Mouse (Mus musculus) lung, adult 18-20 months (tissue): ENCODE results near the gene N4bp3.
"Not testable (repeated sequence)": the region's sequence is repeated elsewhere in the genome, so short reads cannot be mapped to it uniquely, and the experiment has no call there.

Experiments used
- DNase-seq, 2 experiments: peaks; one replicate each; pipeline ENCODE4 v3.0.0; 2022; ENCODE audit warnings: mixed read lengths in 2 of 2

The N4bp3 gene

GRCm38 (mm10) chr11:51650691-51651515, at the start of gene N4bp3, which contains the start of gene D930048N14Rik:
TSS of gene N4bp3 (minus strand) at chr11:51650842.
TSS of gene D930048N14Rik (plus strand) at chr11:51650954.
- peak; percentile 82 to 86 for DNase-seq

- DNase-seq: no peak
Measured at GRCm38 (mm10) chr11:51694984-51695383, 44.3 kb upstream of the N4bp3 start.

GRCm38 (mm10) chr11:51690597-51690996, 40.0 kb upstream of the N4bp3 start:
- DNase-seq: not testable (repeated sequence)

- DNase-seq: no peak
Measured at GRCm38 (mm10) chr11:51689343-51689742, 38.7 kb upstream of the N4bp3 start.

GRCm38 (mm10) chr11:51688330-51689328, 38.0 kb upstream of the N4bp3 start, which contains the start of gene 0610009B22Rik:
TSS of gene 0610009B22Rik (minus strand) at chr11:51688874.
- peak; percentile 100 for DNase-seq

GRCm38 (mm10) chr11:51681976-51682374, 31.3 kb upstream of the N4bp3 start:
- DNase-seq: no peak

GRCm38 (mm10) chr11:51681324-51681975, 30.8 kb upstream of the N4bp3 start:
- peak; percentile 88 to 90 for DNase-seq

- no peak for DNase-seq
Measured at GRCm38 (mm10) chr11:51679466-51679865, 28.8 kb upstream of the N4bp3 start.

- DNase-seq: peak in 1 of 2 experiments; percentile 17
Measured at GRCm38 (mm10) chr11:51677737-51678418, 27.2 kb upstream of the N4bp3 start.

GRCm38 (mm10) chr11:51675386-51675785, 24.7 kb upstream of the N4bp3 start:
- DNase-seq: no peak

- DNase-seq: no peak
Measured at GRCm38 (mm10) chr11:51673291-51673690, 22.6 kb upstream of the N4bp3 start.

- no peak for DNase-seq
Measured at GRCm38 (mm10) chr11:51671376-51671775, 20.7 kb upstream of the N4bp3 start.

GRCm38 (mm10) chr11:51670846-51671245, 20.2 kb upstream of the N4bp3 start:
- no peak for DNase-seq

- not testable (repeated sequence) for DNase-seq
Measured at GRCm38 (mm10) chr11:51664747-51665146, 14.1 kb upstream of the N4bp3 start.

- no peak for DNase-seq
Measured at GRCm38 (mm10) chr11:51662632-51663031, 12.0 kb upstream of the N4bp3 start.

GRCm38 (mm10) chr11:51661867-51662365, 11.3 kb upstream of the N4bp3 start:
- no peak for DNase-seq

GRCm38 (mm10) chr11:51658705-51659104, 8.1 kb upstream of the N4bp3 start:
- peak; percentile 56 to 78 for DNase-seq

- DNase-seq: peak in 1 of 2 experiments; percentile 50
Measured at GRCm38 (mm10) chr11:51658291-51658690, 7.6 kb upstream of the N4bp3 start.

GRCm38 (mm10) chr11:51656798-51657521, 6.3 kb upstream of the N4bp3 start:
- peak; percentile 61 to 76 for DNase-seq

- no peak for DNase-seq
Measured at GRCm38 (mm10) chr11:51654891-51655290, 4.2 kb upstream of the N4bp3 start.

GRCm38 (mm10) chr11:51653736-51654135, 3.1 kb upstream of the N4bp3 start:
- no peak for DNase-seq
